Mouse (Mus musculus) skeletal muscle tissue, adult 2 months (tissue): ENCODE data around the gene Plekhh2.

ENCODE experiments used
- DNase-seq: peaks from one replicate; pipeline ENCODE4 v3.0.0-alpha.2; 2012; ENCODE audit warnings: low read depth, low spot score

Gene Plekhh2

GRCm38 (mm10) chr17:84606976-84607375 is 95.3 kb downstream of the Plekhh2 start:
- no peak for DNase-seq

- no peak for DNase-seq
Measured at GRCm38 (mm10) chr17:84607617-84608016, 95.9 kb downstream of the Plekhh2 start.

GRCm38 (mm10) chr17:84608606-84609005 is 96.9 kb downstream of the Plekhh2 start:
- DNase-seq, result no peak

- peak; percentile 72 for DNase-seq
Measured at GRCm38 (mm10) chr17:84611500-84611899, 99.8 kb downstream of the Plekhh2 start.

GRCm38 (mm10) chr17:84611971-84612370 is 100.3 kb downstream of the Plekhh2 start:
- peak; percentile 55 for DNase-seq

- DNase-seq, result no peak
Measured at GRCm38 (mm10) chr17:84615811-84616210, 104.1 kb downstream of the Plekhh2 start.

- no peak for DNase-seq
Measured at GRCm38 (mm10) chr17:84616526-84617074, 104.9 kb downstream of the Plekhh2 start.

GRCm38 (mm10) chr17:84617953-84618352 is 106.3 kb downstream of the Plekhh2 start:
- no peak for DNase-seq

- DNase-seq, result no peak
Measured at GRCm38 (mm10) chr17:84619112-84619511, 107.4 kb downstream of the Plekhh2 start.

GRCm38 (mm10) chr17:84620076-84620475 is 108.4 kb downstream of the Plekhh2 start:
- DNase-seq, result no peak

- no peak for DNase-seq
Measured at GRCm38 (mm10) chr17:84620610-84621009, 108.9 kb downstream of the Plekhh2 start.

GRCm38 (mm10) chr17:84621209-84621608 is 109.5 kb downstream of the Plekhh2 start:
- no peak for DNase-seq

GRCm38 (mm10) chr17:84622028-84622427 is 110.3 kb downstream of the Plekhh2 start:
- DNase-seq, result no peak

- DNase-seq, result no peak
Measured at GRCm38 (mm10) chr17:84622873-84623272, 111.2 kb downstream of the Plekhh2 start.

GRCm38 (mm10) chr17:84626276-84626856 is 114.7 kb downstream of the Plekhh2 start, which contains the start of gene Dync2li1:
Dync2li1 (plus strand) TSS chr17:84626496.
- peak; percentile 93 for DNase-seq

- DNase-seq, result no peak
Measured at GRCm38 (mm10) chr17:84626857-84627305, 115.2 kb downstream of the Plekhh2 start.

- no peak for DNase-seq
Measured at GRCm38 (mm10) chr17:84627721-84628120, 116.0 kb downstream of the Plekhh2 start.

- no peak for DNase-seq
Measured at GRCm38 (mm10) chr17:84628611-84629010, 116.9 kb downstream of the Plekhh2 start.

- DNase-seq, result no peak
Measured at GRCm38 (mm10) chr17:84631836-84632235, 120.1 kb downstream of the Plekhh2 start.

- no peak for DNase-seq
Measured at GRCm38 (mm10) chr17:84633443-84633842, 121.7 kb downstream of the Plekhh2 start.

- DNase-seq, result no peak
Measured at GRCm38 (mm10) chr17:84636328-84636727, 124.6 kb downstream of the Plekhh2 start.

GRCm38 (mm10) chr17:84637971-84638370 is 126.3 kb downstream of the Plekhh2 start:
- no peak for DNase-seq

GRCm38 (mm10) chr17:84639796-84640378 is 128.2 kb downstream of the Plekhh2 start:
- no peak for DNase-seq
